Mouse (Mus musculus): ENCODE results near the gene Mmachc. TPM values are rescaled to one million over a fixed set of nuclear protein-coding genes. Genes with fewer than 3 reads are reported as not detected.

The Mmachc gene
- polyA plus RNA-seq (2012; rRNA removed) = 28.8 and 30.3 TPM in 2 replicates

DNA sequence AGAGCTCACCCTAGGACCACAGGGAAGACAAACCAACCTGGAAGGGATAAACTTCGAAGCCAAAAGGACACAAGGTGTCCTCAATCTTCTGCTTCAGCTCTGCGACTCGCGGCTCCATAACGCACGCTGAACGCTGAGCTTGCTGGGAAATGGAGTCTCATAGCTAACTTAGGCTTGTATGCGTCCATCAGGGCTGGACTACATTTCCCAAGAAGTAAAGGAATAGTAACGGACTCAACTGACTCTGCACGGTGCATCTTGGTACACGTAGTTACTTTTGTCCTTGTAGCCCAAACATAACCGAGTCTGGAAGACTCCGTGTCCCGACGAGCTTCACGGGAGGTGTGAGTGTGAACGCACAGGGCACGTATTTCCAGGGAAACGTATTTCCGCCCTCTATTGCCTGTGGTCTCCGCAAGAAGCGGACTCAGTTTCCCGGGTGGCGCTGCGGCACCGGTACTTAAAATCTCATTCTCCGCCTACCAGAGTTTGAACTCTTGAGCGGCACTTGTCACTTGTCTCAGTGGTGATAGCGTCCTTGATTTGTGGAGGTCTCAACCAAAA lies at the start of gene Mmachc, which contains the start of gene Ccdc163:
Gene Mmachc (minus strand): TSS at position 206 of the 564 bp plus-strand sequence.
Gene Ccdc163 (plus strand): TSS at position 309 of the 564 bp plus-strand sequence.
- H3K4me1 ChIP-seq (ENCODE audit: control insufficient read depth, insufficient read depth, low read length) = peaks cover 3% of the 10 kb centered on the region; the same call in 1 of the 2 replicates
- under 1% methylated on average over 29 of the region's 29 CpGs for WGBS
- H3K27ac ChIP-seq (ENCODE audit: insufficient read depth, low read depth, low read length) = peak within 1 kb of the TSS; percentile 65
- no peaks in the 10 kb centered on the region for H3K36me3 ChIP-seq (ENCODE audit: control insufficient read depth, insufficient read depth, low read length)
- peak within 1 kb of the TSS; percentile 82 for H3K4me3 ChIP-seq (ENCODE audit: insufficient read depth, low read depth, low read length)
- H3K27me3 ChIP-seq (replicated peaks; ENCODE audit: control insufficient read depth, insufficient read depth, low read length) = no peaks in the 10 kb centered on the region
- peak; percentile 98 for DNase-seq
- TF ChIP-seq POLR2A (IDR thresholded peaks at IDR 0.05; ENCODE audit: low read depth, low read length) (peak; percentile 39), CTCF (conservative IDR thresholded peaks at IDR 0.05; ENCODE audit: insufficient read depth, insufficient read length, low read depth, low read length) (0 out of 2 replicates have a peak, but pooled peaks have one; percentile 13)

DNA sequence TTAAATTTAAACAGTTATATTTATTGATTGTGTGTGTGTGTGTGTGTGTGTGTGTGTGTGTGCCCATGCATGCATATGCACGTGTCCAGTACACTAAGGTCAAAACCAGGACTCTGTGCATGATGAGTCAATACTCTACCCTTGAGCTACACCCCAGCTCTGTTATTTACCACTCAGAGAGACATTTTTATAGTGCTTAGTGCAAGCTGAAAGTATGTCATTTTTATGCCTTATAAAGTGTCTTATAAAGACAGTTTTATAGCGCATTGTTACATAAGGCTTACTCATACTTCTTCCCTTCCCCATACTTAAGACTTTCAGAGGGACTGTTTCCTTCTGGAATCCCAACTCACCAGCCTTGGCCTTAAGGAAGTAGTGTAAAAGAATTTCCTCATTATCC lies 41.5 kb upstream of the Mmachc start:
- TF ChIP-seq POLR2A (IDR thresholded peaks at IDR 0.05; ENCODE audit: low read depth, low read length) (no peak), CTCF (conservative IDR thresholded peaks at IDR 0.05; ENCODE audit: insufficient read depth, insufficient read length, low read depth, low read length) (no peak)
- 61% methylated on average over 2 of the region's 2 CpGs for WGBS
- Histone ChIP-seq H3K4me1 (ENCODE audit: control insufficient read depth, insufficient read depth, low read length) (no peaks in the 10 kb centered on the region), H3K36me3 (ENCODE audit: control insufficient read depth, insufficient read depth, low read length) (no peaks in the 10 kb centered on the region; the same call in 1 of the 2 replicates), H3K4me3 (ENCODE audit: insufficient read depth, low read depth, low read length) (no peak overlapping the region), H3K27ac (ENCODE audit: insufficient read depth, low read depth, low read length) (no peak overlapping the region), H3K27me3 (replicated peaks; ENCODE audit: control insufficient read depth, insufficient read depth, low read length) (no peaks in the 10 kb centered on the region)
- DNase-seq = no peak

DNA sequence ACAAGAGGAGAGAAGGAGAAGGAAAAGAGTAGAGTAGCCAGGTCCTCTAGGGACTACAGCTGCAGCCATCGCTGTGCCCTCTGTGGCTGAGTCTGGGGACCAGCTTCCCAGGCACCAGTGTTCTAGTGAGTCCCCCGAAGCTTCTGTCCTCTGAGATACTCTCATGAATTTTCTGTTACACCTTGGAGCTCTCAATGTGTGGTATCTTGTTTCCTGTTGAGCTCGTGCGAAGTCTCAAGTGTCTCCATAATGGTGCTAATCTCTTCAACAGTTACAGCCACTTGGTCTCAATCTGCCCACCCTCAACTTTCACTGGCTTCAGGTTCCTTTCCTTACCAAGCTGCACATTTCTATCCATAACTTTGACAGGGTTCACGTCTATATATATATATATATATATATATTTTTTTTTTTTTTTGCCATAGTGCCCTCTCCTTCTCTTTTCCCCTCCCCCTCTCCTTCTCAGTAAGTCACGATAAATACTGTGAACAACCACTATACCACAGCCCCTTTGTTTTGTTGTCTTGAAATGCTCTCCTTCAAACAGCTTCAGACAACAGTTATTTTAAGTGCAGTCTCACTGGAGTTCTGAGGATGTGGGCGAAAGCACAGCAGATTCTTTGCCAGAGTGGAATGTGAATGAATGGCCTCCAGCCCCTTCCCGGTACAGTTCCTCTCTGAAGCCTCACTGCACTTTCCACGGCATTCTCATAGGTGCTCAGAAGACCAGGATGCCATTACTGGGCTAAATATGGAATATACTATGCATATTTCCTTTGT lies 31.0 kb upstream of the Mmachc start:
- TF ChIP-seq CTCF (conservative IDR thresholded peaks at IDR 0.05; ENCODE audit: insufficient read depth, insufficient read length, low read depth, low read length) (no peak), POLR2A (IDR thresholded peaks at IDR 0.05; ENCODE audit: low read depth, low read length) (no peak)
- WGBS = 72% methylated on average over 9 of the region's 9 CpGs
- no peak for DNase-seq
- Histone ChIP-seq H3K4me1 (ENCODE audit: control insufficient read depth, insufficient read depth, low read length) (no peaks in the 10 kb centered on the region; the same call in 1 of the 2 replicates), H3K4me3 (ENCODE audit: insufficient read depth, low read depth, low read length) (no peak overlapping the region), H3K27ac (ENCODE audit: insufficient read depth, low read depth, low read length) (no peak overlapping the region), H3K36me3 (ENCODE audit: control insufficient read depth, insufficient read depth, low read length) (no peaks in the 10 kb centered on the region), H3K27me3 (replicated peaks; ENCODE audit: control insufficient read depth, insufficient read depth, low read length) (no peaks in the 10 kb centered on the region)

DNA sequence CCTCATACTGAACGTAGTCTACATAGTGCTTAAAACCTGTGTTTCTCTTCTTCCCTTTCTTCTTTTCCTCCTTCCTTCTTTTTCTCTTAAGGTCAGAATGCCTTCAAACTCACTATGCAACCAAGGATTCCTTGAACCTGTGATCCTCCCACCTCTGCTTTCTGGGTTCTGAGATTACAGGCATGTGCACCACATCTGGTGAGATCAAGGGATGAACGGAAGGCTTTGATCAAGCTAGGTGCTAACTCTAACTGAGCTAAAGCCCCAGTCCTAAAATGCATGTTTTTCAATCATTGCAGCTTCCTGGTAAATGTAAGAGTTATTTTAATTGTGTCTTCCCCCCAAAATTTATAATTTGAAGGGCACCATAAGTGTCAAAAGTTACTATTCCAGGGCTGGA lies 26.8 kb upstream of the Mmachc start:
- TF ChIP-seq POLR2A (IDR thresholded peaks at IDR 0.05; ENCODE audit: low read depth, low read length) = no peak
- TF ChIP-seq CTCF (conservative IDR thresholded peaks at IDR 0.05; ENCODE audit: insufficient read depth, insufficient read length, low read depth, low read length) = no peak
- peaks cover 7% of the 10 kb centered on the region; the same call in 1 of the 2 replicates for H3K4me1 ChIP-seq (ENCODE audit: control insufficient read depth, insufficient read depth, low read length)
- WGBS = 89% methylated on average over 2 of the region's 2 CpGs
- H3K4me3 ChIP-seq (ENCODE audit: insufficient read depth, low read depth, low read length) = no peak overlapping the region
- H3K27ac ChIP-seq (ENCODE audit: insufficient read depth, low read depth, low read length) = no peak overlapping the region
- no peak for DNase-seq
- H3K27me3 ChIP-seq (replicated peaks; ENCODE audit: control insufficient read depth, insufficient read depth, low read length) = no peaks in the 10 kb centered on the region
- no peaks in the 10 kb centered on the region for H3K36me3 ChIP-seq (ENCODE audit: control insufficient read depth, insufficient read depth, low read length)

DNA sequence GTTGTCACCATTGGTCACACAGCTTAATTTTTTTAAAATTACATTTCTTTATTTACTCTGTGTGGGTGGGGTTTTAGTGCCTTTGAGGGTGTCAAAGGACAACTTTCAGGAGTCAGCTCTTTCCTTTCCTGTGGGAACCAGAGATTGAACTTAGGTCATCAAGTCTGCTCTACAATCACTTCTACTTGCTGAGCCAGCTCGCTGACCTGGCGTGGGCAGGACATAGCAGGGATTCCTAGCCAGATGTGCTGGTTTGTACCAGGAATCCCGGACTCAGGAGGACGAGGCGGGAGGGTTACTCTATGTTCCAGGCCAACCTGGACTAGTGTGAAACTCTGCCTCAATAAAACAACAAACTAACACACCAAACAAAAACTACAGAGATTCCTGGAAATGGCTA lies 24.1 kb upstream of the Mmachc start:
- 38% methylated on average over 5 of the region's 5 CpGs for WGBS
- no peaks in the 10 kb centered on the region for H3K27me3 ChIP-seq (replicated peaks; ENCODE audit: control insufficient read depth, insufficient read depth, low read length)
- TF ChIP-seq POLR2A (IDR thresholded peaks at IDR 0.05; ENCODE audit: low read depth, low read length) (no peak), CTCF (conservative IDR thresholded peaks at IDR 0.05; ENCODE audit: insufficient read depth, insufficient read length, low read depth, low read length) (no peak)
- peak; percentile 82 for DNase-seq
- H3K27ac ChIP-seq (ENCODE audit: insufficient read depth, low read depth, low read length) = no peak overlapping the region
- no peak overlapping the region for H3K4me3 ChIP-seq (ENCODE audit: insufficient read depth, low read depth, low read length)
- peaks cover 15% of the 10 kb centered on the region; the same call in 1 of the 2 replicates for H3K4me1 ChIP-seq (ENCODE audit: control insufficient read depth, insufficient read depth, low read length)
- H3K36me3 ChIP-seq (ENCODE audit: control insufficient read depth, insufficient read depth, low read length) = no peaks in the 10 kb centered on the region; the same call in 1 of the 2 replicates

DNA sequence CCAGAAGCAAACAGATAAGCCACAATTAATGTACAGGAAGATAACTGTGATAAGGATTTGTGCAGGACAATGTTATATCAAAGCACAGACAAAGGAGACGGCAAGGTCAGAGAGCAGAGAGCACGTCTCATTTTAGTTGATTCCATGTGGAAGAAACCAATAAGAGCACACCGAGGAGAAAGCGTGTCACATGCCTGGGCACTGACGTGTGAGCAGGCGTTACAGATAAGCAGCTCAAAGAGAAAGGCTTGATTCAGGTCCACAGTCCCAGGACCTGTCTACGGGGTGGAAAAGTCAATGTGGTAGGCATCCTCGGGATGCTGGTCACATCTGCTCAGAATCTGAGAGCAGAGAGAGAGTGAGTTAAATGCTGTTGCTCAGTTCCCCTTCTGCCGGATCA lies 22.9 kb upstream of the Mmachc start:
- no peaks in the 10 kb centered on the region; the same call in 1 of the 2 replicates for H3K36me3 ChIP-seq (ENCODE audit: control insufficient read depth, insufficient read depth, low read length)
- no peak overlapping the region for H3K27ac ChIP-seq (ENCODE audit: insufficient read depth, low read depth, low read length)
- no peaks in the 10 kb centered on the region for H3K27me3 ChIP-seq (replicated peaks; ENCODE audit: control insufficient read depth, insufficient read depth, low read length)
- no peak for DNase-seq
- TF ChIP-seq CTCF (conservative IDR thresholded peaks at IDR 0.05; ENCODE audit: insufficient read depth, insufficient read length, low read depth, low read length) (no peak), POLR2A (IDR thresholded peaks at IDR 0.05; ENCODE audit: low read depth, low read length) (no peak)
- no peak overlapping the region for H3K4me3 ChIP-seq (ENCODE audit: insufficient read depth, low read depth, low read length)
- WGBS = 79% methylated on average over 9 of the region's 9 CpGs
- H3K4me1 ChIP-seq (ENCODE audit: control insufficient read depth, insufficient read depth, low read length) = peaks cover 15% of the 10 kb centered on the region; the same call in 1 of the 2 replicates

DNA sequence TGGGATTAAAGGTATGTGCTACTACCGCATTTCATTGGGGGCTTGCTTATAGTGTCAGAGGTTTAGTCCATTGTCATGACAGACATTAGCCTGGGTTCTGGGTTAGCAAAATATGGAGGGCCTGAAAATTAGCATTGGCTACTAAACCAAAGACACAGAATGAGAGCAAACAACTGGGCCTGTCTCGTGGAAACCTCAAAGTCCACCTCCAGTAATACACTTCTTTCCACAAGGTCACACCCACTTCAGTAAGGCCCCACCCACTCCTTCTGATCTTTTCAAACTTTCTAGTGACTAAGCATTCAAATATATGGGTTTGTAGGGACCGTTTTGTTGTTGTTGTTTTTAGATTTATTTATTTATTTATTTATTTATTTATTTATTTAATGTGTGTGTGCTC lies 21.3 kb upstream of the Mmachc start:
- DNase-seq = peak; percentile 28
- no peaks in the 10 kb centered on the region; the same call in 1 of the 2 replicates for H3K36me3 ChIP-seq (ENCODE audit: control insufficient read depth, insufficient read depth, low read length)
- TF ChIP-seq POLR2A (IDR thresholded peaks at IDR 0.05; ENCODE audit: low read depth, low read length) = no peak
- no peak for TF ChIP-seq CTCF (conservative IDR thresholded peaks at IDR 0.05; ENCODE audit: insufficient read depth, insufficient read length, low read depth, low read length)
- H3K27ac ChIP-seq (ENCODE audit: insufficient read depth, low read depth, low read length) = peak overlapping the region; percentile 75
- peaks cover 15% of the 10 kb centered on the region; the same call in 1 of the 2 replicates for H3K4me1 ChIP-seq (ENCODE audit: control insufficient read depth, insufficient read depth, low read length)
- H3K4me3 ChIP-seq (ENCODE audit: insufficient read depth, low read depth, low read length) = no peak overlapping the region
- WGBS = 77% methylated on average over 3 of the region's 3 CpGs
- no peaks in the 10 kb centered on the region for H3K27me3 ChIP-seq (replicated peaks; ENCODE audit: control insufficient read depth, insufficient read depth, low read length)
